Mouse (Mus musculus): ENCODE data around the gene Dennd4a.

Dennd4a gene

DNA sequence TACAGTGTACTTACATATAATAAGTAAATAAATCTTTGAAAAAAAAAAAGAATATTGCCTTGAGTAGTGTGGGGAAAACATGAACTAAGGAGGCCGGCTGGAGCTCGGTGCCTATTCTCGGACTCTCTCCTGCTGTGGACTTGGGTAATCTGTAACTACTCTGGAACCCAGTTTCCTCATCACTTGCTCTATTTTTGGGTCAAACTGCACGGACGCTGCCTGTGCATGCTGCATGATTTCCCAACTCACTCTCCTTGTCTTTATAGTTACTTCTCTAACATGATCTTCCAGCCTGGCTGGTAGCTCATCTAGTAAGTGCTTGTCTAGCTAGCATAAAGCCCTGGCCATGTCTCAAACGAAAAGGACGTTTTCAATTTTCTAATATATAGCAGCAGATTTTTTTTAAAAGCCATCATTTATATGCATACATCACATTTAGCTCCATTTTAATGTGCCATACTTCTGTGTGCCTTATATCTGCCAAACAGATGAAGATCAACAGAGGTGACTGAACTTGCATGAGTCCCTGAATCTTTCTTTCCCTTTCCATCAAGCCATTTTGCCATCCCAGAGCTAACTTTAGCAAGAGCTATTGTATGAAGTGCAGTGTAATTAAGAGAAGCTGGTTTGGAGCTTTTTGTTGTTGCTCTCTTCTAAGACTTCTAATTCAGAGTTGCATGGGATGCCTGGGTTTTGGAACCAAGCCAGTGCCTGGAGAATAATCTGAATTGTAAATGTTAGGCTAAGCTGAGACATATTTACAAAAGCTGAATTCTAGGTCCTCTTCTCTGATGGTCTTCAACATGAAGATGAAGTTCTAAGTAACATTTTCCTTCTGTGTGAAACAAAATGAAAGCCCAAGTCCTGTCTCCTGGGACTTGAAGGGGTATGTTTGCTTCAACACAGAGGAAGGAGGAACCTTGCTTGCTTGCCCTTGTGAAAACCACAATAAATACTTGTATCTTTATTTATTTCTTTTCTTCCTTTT, 20.2 kb upstream of the Dennd4a start:
- no peak for DNase-seq (ENCODE audit: low spot score)

DNA sequence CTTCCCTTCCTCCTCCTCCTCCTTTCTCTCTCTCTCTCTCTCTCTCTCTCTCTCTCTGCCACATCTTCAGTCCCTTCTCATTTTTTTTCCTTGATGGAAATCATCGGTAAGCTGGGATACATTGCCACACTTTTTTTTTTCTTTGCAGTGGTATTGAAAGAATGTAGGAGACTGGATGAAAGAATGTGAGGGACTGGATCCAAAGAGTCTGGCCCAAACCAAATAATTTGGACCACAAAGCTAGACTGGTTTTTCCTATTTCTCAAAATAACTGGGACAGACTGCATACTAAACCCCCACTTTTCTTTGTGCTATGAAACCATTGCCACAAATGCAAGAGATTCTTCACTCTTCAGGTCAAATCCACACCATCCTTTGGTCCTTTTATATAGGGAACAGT, 19.5 kb upstream of the Dennd4a start:
- DNase-seq (ENCODE audit: low spot score) = no peak

DNA sequence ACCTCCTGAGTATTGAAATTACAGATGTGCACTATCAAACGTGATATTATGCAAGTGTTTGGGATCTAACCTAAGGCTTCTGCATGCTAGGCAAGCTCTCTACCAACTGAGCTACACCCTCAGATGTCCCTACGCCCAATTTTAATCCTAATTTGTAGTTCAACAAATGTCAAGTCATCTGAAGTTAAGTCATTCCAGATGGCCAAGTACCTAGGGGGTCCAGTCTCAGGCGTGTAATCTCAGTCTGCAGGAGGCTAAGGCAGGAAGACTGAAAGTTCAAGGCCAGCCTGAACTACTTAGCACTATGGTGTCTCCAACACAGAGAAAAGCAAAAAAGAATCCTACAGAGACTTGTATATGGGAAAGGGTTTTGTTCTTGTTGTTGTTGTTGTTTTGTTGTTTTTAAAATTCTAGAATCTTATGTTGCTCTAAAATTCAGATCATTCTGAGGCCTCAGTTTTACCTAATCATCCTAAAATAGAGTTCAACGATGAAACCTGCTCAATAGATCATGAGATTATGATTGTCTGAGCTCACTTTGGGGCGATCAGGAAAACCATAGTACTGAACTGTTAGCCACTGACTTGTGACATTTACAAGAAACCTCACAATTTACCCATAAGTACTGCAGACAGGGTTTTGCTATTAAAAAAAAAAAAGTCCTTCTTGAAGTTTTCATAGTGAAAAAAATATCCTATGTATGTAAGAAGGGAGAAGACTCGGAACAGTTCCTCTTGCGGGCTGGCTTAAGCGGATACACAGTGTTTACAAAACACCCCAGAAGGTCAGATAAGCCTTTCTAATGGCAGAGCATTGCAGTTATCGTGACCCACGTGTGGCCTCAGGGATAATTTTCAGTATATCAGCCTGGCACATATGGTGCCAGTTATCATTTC, 18.5 kb upstream of the Dennd4a start:
- no peak for DNase-seq (ENCODE audit: low spot score)

DNA sequence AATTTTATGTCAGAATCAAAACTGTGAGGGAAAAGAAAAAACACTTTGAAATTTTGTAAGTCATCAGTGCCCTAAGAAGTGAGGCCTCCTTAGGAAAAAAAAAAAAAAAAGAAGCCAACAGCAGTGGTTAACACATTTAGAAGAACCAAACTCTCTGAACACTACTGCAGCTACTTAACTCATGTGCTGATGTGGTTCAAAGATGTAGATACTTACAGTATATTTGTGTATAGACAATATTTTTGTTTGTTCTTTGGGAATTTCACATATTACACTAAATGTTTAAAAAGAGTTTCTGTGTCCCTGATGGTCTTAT, 17.9 kb upstream of the Dennd4a start:
- DNase-seq (ENCODE audit: low spot score) = no peak

DNA sequence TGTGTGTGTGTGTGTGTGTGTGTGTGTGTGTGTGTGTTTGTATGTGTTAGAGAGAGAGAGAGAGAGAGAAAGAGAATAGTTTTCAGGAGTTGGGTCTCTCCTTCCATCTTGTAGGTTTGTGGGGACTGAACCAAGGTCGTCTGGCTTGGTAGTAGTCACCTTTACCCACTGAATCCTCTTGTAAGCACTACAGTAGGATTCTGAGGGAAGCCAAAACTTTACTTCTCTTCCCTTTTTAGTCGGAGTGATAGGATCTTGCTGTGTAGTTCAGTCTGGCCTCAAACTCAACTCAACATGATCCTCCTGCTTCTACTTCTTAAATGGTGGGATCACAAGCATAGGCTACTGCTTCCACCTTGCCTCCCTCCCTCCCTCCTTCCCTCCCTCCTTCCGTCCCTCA, 17.3 kb upstream of the Dennd4a start:
- DNase-seq (ENCODE audit: low spot score) = no peak

DNA sequence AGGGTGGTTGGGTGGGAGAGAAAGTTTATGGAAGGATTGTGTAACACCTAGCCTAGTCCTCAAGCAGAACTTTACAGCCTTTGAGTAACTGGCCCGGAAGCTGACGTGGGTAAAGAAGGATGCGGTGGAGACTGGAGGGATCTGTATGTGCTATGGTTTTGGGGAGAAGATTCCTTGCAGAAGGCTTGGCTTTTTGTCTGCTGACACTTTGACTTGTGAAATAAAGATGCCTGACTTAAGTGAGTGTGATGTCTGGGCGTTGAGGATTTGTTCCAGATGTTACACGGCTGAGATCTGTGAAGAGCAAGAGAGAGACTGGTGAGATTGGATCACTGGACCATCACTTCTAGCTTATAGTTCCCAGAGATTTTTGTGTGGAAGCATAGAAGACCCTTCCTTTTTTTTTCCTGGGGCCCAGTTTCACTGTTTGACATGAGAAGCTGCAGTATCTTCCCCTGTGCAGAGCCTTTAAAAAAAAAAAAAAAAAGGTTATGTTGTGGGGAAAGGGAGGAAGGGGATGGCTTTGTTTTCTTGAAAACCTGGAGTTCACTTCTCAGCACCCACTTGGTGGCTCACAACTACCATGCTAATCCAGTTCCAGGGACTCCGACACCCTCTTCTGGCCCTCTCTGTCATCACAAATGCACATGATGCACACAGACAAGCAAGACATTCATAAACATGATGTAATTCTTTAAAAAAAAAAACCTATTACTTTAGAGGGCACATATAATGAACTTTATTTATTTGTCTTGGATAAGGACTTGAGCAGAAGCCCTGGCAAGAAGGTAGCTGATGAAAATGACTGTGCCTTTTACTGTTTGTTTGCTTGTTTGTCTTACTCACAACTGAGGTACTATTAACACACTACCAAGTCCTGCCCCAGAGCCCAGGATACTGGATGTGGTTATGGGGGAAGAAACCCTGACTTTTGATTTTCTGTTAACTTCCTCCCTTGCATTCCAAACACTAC, 16.4 kb upstream of the Dennd4a start:
- no peak for DNase-seq (ENCODE audit: low spot score)

DNA sequence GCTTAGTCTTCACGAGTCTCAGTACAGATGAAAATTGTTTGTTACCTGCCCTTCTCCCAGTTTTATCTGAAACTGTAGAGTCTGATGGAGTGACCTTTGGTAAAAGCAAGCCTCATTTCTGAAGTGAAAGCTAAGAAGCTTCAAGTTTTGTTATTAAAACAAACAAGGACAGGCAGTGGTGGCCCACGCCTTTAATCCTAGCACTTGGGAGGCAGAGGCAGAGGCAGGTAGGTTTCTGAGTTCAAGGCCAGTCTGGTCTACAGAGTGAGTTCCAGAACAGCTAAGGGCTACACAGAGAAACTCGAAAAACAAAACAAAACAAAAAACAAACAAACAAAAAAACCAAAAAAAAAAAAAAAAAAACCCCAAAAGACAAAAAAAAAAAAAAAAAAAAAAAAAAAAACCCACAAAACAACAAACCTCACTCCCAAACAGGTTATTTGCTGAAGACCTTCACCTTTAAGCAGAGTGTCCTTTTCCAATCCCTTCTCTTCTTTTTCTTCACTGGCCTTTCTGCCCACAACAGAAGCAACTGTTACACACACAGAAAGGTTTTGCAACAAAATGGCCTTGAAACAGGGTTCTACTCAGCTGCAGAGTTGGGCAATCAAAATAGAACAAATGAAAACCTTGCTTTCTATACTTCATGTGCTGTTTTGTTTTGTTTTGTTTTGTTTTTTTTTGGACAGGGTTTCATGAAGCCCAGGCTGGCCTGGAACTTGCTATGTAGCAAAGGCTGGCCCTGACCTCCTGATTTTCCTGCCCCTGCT, 15.1 kb upstream of the Dennd4a start:
- no peak for DNase-seq (ENCODE audit: low spot score)

DNA sequence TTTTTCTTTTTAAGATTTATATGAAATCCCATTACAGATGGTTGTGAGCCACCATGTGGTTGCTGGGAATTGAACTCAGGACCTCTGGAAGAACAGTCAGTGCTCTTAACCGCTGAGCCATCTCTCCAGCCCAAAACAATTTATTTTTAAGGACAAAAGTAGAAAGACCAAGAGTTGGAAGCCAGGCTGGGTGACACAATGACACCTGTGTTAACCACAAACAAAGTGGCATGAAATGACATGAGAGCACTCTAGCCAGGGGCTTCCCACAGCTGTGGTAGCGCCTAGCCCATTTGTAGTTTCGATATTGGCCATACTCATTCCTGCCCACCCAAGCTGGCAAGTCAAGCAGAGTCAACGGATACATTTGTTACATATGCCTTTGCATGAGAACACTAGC, 13.7 kb upstream of the Dennd4a start:
- no peak for DNase-seq (ENCODE audit: low spot score)

DNA sequence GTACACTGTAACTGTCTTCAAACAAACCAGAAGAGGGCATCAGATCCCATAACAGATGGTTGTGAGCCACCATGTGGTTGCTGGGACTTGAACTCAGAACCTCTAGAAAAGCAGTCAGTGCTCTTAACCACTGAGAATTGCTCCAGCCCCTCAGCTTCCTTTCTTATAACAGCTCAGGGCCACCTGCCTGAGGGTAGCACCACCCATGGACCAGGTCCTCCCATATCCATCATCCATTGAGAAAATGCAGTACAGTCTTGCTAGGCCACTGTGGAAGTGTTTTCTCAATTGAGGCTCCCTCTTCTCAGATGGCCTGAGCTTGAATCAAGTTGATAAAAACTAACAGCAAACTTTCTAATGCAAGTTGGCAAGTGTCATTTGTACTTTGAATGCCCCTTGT, 13.0 kb upstream of the Dennd4a start:
- no peak for DNase-seq (ENCODE audit: low spot score)

DNA sequence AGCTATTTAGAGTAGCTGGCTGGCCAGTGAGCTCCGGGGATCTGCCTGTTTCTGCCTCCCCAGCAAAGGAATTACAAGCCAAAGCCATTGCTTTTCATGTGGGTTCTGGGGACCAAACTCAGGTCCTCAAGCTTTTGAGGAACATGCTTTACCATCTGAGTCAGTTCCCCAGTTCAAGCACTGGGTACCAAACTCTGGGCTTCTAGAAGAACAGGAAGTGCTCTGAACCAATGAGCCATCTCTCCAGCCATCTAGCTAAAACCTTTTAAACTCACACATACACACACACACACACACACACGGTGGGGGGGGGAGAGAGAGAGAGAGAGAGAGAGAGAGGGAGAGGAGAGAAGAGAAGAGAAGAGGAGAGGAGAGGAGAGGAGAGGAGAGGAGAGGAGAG, 12.3 kb upstream of the Dennd4a start:
- DNase-seq (ENCODE audit: low spot score) = no peak

DNA sequence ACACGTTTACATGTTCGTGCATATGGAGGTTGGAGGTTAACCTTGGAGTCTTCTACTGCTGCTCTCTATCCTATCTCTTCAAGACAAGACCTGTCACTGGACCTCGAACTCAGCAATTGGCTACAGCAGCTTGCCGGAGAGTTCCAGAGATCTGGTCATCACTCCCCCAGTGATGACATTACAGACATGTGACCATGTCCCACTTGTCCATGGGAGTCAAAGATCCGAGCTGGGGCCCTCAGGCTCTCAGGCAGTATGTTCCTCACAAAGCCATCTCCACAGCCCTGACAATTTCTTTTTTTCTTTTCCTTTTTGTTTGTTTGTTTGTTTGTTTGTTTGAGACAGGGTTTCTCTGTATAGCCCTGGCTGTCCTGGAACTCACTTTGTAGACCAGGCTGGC, 11.6 kb upstream of the Dennd4a start:
- DNase-seq (ENCODE audit: low spot score) = no peak

DNA sequence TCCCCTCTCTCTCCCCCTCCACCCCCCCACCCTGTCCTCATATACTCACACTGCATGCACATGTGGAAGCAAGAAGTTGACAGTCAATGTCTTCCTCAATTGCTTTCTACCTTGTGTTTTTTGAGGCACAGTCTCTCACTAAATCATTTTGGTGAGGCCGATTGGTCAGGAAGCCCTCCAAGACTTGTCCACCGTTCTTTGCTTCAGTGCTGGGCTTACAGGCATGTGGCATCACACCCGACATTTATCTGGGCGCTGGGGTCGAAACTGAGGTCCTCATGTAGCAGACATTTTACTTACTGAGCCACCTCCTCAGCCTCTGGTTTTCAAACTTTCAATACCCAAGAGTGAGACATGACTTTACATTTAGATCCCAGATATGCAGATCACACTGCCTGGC, 8.6 kb upstream of the Dennd4a start:
- no peak for DNase-seq (ENCODE audit: low spot score)

DNA sequence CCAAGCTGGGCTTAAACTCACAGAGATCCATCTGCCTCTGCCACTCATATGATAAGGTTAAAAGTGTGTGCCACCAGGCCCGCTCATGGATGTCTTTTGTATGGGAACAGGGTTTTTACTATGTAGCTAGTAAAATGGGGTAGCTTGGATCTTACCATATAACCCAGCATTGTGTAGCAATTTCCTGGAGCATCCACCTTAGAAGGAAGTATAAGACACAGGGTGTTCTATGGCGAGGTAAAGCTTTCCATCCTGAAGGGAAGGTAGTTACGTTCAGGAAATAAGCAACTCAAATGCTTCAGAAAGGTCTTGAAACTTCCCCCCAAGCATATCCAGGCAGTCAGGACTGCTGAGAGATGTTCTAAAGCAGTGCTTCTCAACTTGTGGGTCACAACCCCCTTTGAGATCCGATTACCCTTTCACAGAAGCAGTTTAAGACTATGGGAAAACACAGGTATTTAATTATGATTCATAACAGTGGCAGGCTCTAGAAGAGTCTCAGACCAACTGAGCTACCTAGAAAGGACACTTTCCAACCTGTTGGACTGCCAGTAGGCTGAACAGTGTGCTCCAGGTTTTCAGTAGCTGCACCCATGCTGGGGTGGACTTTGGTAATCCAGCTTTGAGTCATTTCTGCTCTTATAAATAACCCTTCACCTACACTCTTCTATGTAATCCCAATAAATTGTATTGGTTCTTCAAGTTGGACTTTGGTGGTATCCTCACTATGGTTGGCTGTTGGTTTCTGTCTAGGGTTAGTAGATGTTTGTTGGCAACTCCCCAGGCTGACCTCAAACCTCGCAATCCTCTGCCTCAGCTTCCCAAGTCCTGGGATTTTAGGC, 7.5 kb upstream of the Dennd4a start:
- DNase-seq (ENCODE audit: low spot score) = no peak

DNA sequence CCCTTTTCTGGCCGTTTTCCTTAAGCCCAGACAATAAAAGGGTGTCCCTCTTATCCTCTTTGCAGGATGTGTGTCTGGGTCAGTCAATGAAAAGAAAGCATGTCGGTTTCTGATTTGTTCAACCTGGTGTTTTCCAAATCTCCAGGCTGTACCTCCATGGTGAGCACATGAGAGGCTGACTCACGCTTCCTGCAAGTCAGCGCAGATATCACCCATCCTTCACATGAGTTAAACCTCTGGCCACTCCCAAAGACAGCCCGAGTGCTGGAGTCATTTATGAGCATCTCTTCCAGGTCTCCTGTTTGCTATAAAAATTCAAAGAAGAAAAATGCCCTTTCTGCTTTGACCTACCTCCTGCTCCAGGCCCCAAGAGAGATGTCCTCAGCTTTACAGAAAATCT, 5.3 kb upstream of the Dennd4a start:
- DNase-seq (ENCODE audit: low spot score) = no peak

DNA sequence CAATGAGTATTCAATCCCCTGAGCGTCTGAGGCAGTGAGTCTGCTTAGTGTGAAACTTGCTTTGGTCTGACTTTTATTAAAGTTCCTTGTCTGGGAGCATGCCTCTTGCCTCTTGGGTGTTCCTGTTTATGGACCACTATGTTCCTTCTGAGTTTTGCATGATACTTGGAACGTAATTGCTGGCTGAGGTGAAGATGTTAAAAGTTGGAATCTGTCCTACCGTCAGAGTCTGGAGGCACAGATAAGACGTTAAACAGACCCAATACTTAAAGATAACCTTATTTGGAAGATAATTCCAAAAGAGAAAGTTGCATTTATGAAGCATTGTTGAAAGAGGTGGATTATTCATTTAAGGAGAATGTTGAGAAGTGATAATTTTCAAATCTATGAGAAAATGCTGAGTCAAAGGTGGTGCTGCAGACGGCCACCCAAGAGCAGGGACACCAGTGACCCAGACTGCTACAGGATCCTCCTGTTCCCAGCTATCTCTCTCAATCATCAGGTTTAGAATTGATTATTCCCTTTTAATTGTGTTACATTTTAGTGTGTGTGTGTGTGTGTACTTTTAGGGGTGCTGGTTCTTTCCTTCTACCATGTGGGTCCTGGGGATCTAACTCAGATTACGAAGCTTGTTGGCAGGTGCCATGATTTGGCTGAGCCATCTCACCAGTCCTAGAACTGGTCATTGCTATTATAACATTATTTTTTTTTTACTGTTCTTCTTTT, 4.6 kb upstream of the Dennd4a start:
- no peak for DNase-seq (ENCODE audit: low spot score)

DNA sequence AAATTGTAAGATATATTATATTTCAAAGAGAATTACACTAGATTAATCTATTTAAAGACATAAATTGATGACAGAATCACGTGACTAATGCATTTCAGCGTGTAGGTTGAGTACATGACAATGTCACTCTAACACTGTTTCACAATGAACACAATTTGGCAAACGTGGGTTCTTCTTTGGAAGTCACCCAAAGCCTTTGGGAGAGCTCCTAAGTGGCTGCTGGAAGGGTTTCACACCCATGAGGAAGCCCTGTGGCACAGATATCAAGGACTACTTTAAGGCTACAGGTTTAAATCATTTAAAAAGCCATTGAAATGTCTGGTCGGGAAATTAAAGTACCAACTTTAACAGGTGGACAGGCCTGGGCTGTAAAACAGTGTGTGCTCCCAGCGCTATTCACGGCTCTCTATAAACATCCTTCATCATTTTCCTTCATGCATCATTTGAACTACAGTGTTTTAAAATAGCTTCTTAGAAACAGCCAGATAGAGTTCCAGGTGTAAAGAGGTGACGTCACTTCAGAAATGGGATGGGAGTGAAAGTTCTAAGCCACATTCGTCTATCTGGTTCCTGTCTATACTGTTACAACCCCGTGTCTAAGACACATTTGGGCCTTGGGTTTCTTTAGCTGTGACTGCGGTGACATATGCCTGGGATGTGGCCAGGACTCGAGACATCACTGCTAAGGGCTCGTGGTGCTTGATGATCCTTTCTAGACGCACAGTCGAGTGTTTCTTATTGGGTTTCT, 3.9 kb upstream of the Dennd4a start:
- no peak for DNase-seq (ENCODE audit: low spot score)

DNA sequence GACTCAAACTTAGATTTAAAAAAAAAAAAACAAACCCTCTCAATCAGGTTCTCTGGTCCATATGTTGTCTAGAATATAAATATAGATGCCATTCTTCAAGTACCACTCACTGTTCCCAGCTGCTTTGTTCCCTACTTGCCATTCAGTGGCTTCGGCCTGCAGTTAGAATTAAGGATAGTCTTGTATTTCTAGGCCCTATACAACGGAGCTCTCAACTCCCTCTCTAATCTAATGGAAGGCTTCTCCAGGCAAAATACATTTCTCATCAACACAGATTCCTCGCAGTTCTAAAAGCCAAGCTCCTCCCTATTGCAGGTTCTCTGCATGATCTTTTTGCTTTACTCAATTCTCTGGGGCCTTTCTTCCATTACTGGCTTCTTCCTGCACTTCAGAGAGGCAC, 1.3 kb upstream of the Dennd4a start:
- no peak for DNase-seq (ENCODE audit: low spot score)

DNA sequence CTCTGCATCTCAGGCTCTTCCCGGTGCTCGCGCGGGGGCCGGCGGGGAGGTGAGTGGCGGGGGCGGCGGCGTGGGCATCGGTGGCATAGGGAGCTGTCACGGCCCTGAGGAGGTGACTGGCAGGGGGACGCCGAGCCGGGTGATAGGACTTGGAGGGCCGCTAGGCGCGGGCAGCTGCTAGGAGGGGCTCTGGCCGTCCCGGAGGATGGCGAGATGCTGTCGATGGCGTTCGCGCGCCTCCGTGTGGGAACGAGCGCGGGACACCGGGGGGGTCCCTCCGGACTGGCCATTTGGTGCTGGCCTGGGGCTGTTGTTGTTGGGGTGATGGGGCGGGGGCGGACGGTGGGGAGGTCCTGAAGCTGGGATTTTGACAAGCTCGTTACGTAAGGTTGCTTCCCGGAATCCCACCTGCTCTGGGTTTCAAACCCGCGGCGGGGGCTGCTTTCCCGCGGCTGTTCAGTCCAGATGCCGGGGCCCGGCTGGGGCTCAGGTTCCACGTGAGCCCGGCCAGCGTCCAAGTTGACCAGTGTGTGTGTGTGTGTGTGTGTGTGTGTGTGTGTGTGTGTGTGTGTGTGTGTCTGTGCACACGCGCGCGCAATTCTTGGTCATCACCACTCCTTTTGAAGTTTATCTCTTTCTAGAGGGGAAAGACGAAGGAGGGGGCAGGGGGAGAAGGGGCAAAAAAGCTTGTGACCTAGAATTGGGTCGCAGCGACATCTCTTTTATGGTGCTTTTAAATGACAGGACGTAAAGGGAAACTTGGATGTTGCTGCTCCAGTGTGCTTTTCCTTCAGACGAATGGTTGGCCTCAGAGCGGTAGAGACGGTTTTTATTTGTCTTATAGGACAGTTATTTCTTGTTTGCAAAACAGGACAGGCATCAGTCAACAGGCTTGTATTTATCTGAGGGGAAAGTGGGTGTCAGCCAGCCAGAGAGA, 666 bp downstream of the Dennd4a start:
- peak; percentile 79 for DNase-seq (ENCODE audit: low spot score)

Measured in testis, postnatal 10 days (tissue).